Mouse (Mus musculus) ovary, postnatal 36 days (tissue): ENCODE data around the gene Top2b.

Experiments used
- DNase-seq: peaks from one replicate; pipeline ENCODE4 v3.0.0; 2022; ENCODE audit warnings: low spot score, mixed read lengths

The Top2b gene

GRCm38 (mm10) chr14:16427569-16427968, 62.6 kb downstream of the Top2b start:
- no peak for DNase-seq

GRCm38 (mm10) chr14:16431941-16432499, 67.0 kb downstream of the Top2b start:
- DNase-seq = no peak

GRCm38 (mm10) chr14:16432550-16432949, 67.6 kb downstream of the Top2b start:
- DNase-seq = no peak

GRCm38 (mm10) chr14:16433206-16433605, 68.2 kb downstream of the Top2b start:
- DNase-seq = no peak

GRCm38 (mm10) chr14:16434396-16435171, 69.6 kb downstream of the Top2b start:
- no peak for DNase-seq

- DNase-seq = no peak
Measured at GRCm38 (mm10) chr14:16437386-16437785, 72.4 kb downstream of the Top2b start.

GRCm38 (mm10) chr14:16439385-16440126, 74.6 kb downstream of the Top2b start:
- DNase-seq = no peak

GRCm38 (mm10) chr14:16444859-16445258, 79.9 kb downstream of the Top2b start:
- no peak for DNase-seq

- no peak for DNase-seq
Measured at GRCm38 (mm10) chr14:16447587-16447986, 82.6 kb downstream of the Top2b start.

- no peak for DNase-seq
Measured at GRCm38 (mm10) chr14:16448269-16448987, 83.4 kb downstream of the Top2b start.

- DNase-seq = no peak
Measured at GRCm38 (mm10) chr14:16478606-16479323, 113.8 kb downstream of the Top2b start.

- no peak for DNase-seq
Measured at GRCm38 (mm10) chr14:16479521-16479920, 114.5 kb downstream of the Top2b start.

- DNase-seq = no peak
Measured at GRCm38 (mm10) chr14:16480621-16481020, 115.6 kb downstream of the Top2b start.

- no peak for DNase-seq
Measured at GRCm38 (mm10) chr14:16483656-16484380, 118.8 kb downstream of the Top2b start.
